Mouse (Mus musculus): Measurements from ENCODE around the gene Tmem131l. TPM values are rescaled to one million over a fixed set of nuclear protein-coding genes. Genes with fewer than 3 reads are reported as not detected.

The Tmem131l gene
- polyA plus RNA-seq, 1 experiment from 2014 or later, result 49.9 TPM

DNA sequence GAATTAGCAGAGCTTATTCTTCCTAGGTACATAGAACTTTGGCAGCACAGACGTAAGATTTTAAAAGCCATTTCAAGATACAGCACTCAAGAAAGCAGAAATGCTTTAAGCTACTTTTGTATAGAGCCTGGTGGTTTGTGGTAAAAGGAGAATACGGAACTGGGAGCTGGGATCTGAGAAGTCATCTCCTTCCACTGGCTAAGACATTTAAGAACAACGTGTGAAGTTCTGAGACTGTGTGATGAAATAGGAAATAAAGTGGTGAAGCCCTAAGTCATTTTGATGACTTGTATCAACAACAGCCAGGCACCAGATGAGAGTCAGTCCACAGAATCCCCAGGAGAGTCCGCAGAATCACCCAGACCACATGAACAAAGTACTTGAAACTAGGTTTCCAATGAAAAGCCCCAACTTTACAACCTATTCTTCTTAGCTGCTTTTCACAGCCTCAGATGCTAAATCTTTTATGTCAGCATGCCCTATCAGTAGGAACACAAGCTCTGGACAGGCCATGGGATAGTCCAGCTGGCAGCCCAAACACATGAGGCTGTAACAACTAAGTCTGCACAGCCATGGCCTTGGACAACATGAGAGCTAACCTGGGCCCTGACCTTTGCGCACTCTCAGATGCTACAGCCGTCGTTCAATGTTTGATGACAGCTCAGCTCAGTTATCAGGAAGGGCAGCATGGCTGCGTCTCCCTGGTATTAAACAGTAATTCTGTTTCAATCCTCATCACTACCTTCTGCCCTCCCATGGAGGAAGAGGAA is 92.3 kb downstream of the Tmem131l start:
- no peak overlapping the region for H3K9ac ChIP-seq (ENCODE audit: low read length)
- 70% methylated on average over 8 of the region's 8 CpGs for WGBS
- H3K36me3 ChIP-seq (ENCODE audit: control insufficient read depth, insufficient read depth, low read length), result peaks cover 15% of the 10 kb centered on the region
- H3K27ac ChIP-seq (ENCODE audit: low read depth), result no peak overlapping the region
- no peaks in the 10 kb centered on the region for H3K27me3 ChIP-seq (replicated peaks; ENCODE audit: control insufficient read depth, insufficient read depth, low read length)
- H3K4me3 ChIP-seq (ENCODE audit: low read depth, low read length), result no peak overlapping the region
- no peaks in the 10 kb centered on the region for H3K9me3 ChIP-seq (ENCODE audit: control insufficient read depth, low read length)
- ATAC-seq (replicated peaks; ENCODE audit: low FRiP score, low TSS enrichment, low read depth), result no peak
- DNase-seq (ENCODE audit: low spot score), result no peak
- peaks cover 7% of the 10 kb centered on the region; the same call in 1 of the 2 replicates for H3K4me1 ChIP-seq (replicated peaks; ENCODE audit: control insufficient read depth, insufficient read depth, low read length)
- H3K4me2 ChIP-seq (ENCODE audit: low read length), result no peak overlapping the region

DNA sequence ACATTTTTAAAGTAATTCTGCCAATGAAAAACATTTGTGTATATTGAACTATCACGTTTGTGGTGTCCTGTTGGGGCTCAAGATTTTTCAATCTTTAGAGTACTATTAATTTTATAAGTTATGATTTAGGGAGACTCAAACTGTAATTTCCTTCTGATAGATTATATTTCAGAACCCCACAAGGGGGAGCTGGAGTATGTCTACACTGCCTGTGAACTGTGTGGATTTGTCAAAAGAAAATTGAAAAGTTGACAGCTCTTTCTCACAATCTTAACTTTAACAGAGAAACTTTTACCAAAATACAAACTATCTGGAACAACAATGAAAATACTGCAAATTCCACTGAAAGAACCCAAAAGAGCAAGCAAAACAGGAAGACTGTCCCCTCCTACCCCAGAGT is 93.1 kb downstream of the Tmem131l start:
- Histone ChIP-seq H3K9ac (ENCODE audit: low read length) (no peak overlapping the region), H3K27ac (ENCODE audit: low read depth) (no peak overlapping the region), H3K4me3 (ENCODE audit: low read depth, low read length) (no peak overlapping the region), H3K27me3 (replicated peaks; ENCODE audit: control insufficient read depth, insufficient read depth, low read length) (no peaks in the 10 kb centered on the region), H3K4me2 (ENCODE audit: low read length) (no peak overlapping the region), H3K9me3 (ENCODE audit: control insufficient read depth, low read length) (no peaks in the 10 kb centered on the region), H3K36me3 (ENCODE audit: control insufficient read depth, insufficient read depth, low read length) (peaks cover 21% of the 10 kb centered on the region), H3K4me1 (replicated peaks; ENCODE audit: control insufficient read depth, insufficient read depth, low read length) (peaks cover 7% of the 10 kb centered on the region; the same call in 1 of the 2 replicates)
- ATAC-seq (replicated peaks; ENCODE audit: low FRiP score, low TSS enrichment, low read depth) (no peak), DNase-seq (ENCODE audit: low spot score) (no peak)
- WGBS, result 71% methylated on average over 1 of the region's 1 CpGs

DNA sequence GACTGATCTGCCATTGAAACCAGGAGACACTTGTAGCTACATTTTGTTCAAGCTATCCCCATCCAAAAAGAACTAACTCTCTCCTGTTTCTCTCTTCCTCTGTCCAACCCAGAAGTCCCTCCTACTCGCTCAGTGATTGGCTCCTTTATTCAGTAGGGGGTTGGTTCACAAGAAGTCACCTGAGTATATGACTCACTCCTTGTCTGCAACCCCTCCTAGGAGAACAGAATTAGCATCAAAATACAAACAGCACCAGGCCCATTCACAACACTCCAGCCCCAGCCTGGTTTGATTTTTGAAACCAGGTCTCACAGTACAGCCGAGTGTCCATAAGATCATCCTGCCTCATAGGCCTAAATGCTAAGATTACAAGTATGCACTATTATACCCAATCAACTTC is 96.3 kb downstream of the Tmem131l start:
- peaks cover 1% of the 10 kb centered on the region; the same call in 1 of the 2 replicates for H3K4me1 ChIP-seq (replicated peaks; ENCODE audit: control insufficient read depth, insufficient read depth, low read length)
- no peak overlapping the region for H3K4me3 ChIP-seq (ENCODE audit: low read depth, low read length)
- no peak for ATAC-seq (replicated peaks; ENCODE audit: low FRiP score, low TSS enrichment, low read depth)
- peaks cover 31% of the 10 kb centered on the region for H3K36me3 ChIP-seq (ENCODE audit: control insufficient read depth, insufficient read depth, low read length)
- no peak for DNase-seq (ENCODE audit: low spot score)
- WGBS, result 94% methylated on average over 2 of the region's 2 CpGs
- no peak overlapping the region for H3K4me2 ChIP-seq (ENCODE audit: low read length)
- no peak overlapping the region for H3K27ac ChIP-seq (ENCODE audit: low read depth)
- H3K9ac ChIP-seq (ENCODE audit: low read length), result no peak overlapping the region
- no peaks in the 10 kb centered on the region for H3K9me3 ChIP-seq (ENCODE audit: control insufficient read depth, low read length)
- no peaks in the 10 kb centered on the region for H3K27me3 ChIP-seq (replicated peaks; ENCODE audit: control insufficient read depth, insufficient read depth, low read length)

DNA sequence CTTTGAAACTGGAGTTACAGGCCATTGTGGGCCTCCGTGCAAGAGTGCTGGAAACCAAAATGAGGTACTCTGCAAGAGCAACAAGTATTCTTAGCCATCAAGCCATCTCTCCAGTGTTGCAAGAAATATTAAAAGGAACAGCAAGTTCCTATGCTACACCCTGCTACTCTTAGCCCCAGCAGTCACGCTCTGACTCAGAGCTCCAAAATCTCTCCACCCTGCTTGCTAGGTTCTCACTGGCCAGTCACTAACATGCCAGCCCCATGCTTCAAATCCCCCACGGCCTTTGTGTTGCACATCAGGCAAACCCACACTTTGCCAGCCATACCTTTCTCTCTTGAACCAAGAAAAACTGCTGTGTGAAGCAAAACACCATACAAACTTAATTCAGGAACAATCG is 96.8 kb downstream of the Tmem131l start:
- DNase-seq (ENCODE audit: low spot score), result no peak
- Histone ChIP-seq H3K9ac (ENCODE audit: low read length) (no peak overlapping the region), H3K9me3 (ENCODE audit: control insufficient read depth, low read length) (no peaks in the 10 kb centered on the region), H3K4me1 (replicated peaks; ENCODE audit: control insufficient read depth, insufficient read depth, low read length) (no peaks in the 10 kb centered on the region), H3K36me3 (ENCODE audit: control insufficient read depth, insufficient read depth, low read length) (peaks cover 35% of the 10 kb centered on the region), H3K27me3 (replicated peaks; ENCODE audit: control insufficient read depth, insufficient read depth, low read length) (no peaks in the 10 kb centered on the region), H3K27ac (ENCODE audit: low read depth) (no peak overlapping the region), H3K4me3 (ENCODE audit: low read depth, low read length) (no peak overlapping the region), H3K4me2 (ENCODE audit: low read length) (no peak overlapping the region)
- ATAC-seq (replicated peaks; ENCODE audit: low FRiP score, low TSS enrichment, low read depth), result no peak
- WGBS, result 89% methylated on average over 4 of the region's 4 CpGs

DNA sequence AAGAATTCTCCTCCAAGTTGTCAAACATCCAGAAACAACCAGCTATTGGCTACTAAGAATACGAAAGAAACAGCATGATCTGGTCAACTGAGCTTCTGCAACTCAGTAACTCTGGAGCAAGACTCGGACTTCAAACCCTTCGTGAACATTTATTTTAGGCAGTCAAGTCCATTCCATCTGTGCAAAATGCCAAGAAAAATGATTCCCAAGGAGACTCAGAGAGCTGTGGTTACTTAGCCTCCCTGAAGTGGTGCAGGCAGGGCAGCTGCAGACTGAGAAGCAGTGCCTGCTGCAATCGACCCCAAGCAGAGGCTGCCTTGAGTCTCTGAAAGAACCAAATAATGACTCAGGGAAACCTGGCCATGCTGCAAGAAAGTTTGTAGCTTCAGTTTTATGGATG is 98.1 kb downstream of the Tmem131l start:
- Histone ChIP-seq H3K4me1 (replicated peaks; ENCODE audit: control insufficient read depth, insufficient read depth, low read length) (no peaks in the 10 kb centered on the region), H3K9ac (ENCODE audit: low read length) (no peak overlapping the region), H3K27me3 (replicated peaks; ENCODE audit: control insufficient read depth, insufficient read depth, low read length) (no peaks in the 10 kb centered on the region), H3K4me2 (ENCODE audit: low read length) (no peak overlapping the region), H3K4me3 (ENCODE audit: low read depth, low read length) (no peak overlapping the region), H3K36me3 (ENCODE audit: control insufficient read depth, insufficient read depth, low read length) (peaks cover 43% of the 10 kb centered on the region), H3K9me3 (ENCODE audit: control insufficient read depth, low read length) (no peaks in the 10 kb centered on the region), H3K27ac (ENCODE audit: low read depth) (no peak overlapping the region)
- DNase-seq (ENCODE audit: low spot score) (no peak), ATAC-seq (replicated peaks; ENCODE audit: low FRiP score, low TSS enrichment, low read depth) (no peak)
- WGBS, result 84% methylated on average over 4 of the region's 4 CpGs

DNA sequence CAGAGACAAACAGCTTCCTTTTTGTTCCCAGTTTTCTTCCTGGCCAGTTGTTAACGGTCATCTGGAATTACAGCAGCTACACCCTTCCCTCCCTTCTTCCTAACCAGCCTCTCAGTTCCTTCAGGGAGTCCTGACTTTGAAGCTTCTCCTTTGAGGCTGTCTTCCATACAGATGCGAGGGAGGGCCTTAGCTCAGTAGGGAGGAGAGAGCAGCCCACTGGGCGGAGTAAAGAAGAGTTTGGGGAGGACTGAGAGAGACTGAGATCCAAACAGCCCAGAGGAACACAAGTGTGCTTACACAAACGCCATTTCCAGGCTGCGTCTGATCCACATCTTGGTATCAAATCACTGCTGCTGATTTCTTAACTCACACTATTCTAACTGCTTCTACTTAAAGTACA is 101.1 kb downstream of the Tmem131l start:
- Histone ChIP-seq H3K27me3 (replicated peaks; ENCODE audit: control insufficient read depth, insufficient read depth, low read length) (no peaks in the 10 kb centered on the region), H3K4me2 (ENCODE audit: low read length) (no peak overlapping the region), H3K4me3 (ENCODE audit: low read depth, low read length) (no peak overlapping the region), H3K9ac (ENCODE audit: low read length) (no peak overlapping the region), H3K27ac (ENCODE audit: low read depth) (no peak overlapping the region), H3K36me3 (ENCODE audit: control insufficient read depth, insufficient read depth, low read length) (peaks cover 59% of the 10 kb centered on the region), H3K4me1 (replicated peaks; ENCODE audit: control insufficient read depth, insufficient read depth, low read length) (no peaks in the 10 kb centered on the region), H3K9me3 (ENCODE audit: control insufficient read depth, low read length) (no peaks in the 10 kb centered on the region)
- WGBS, result 36% methylated on average over 5 of the region's 5 CpGs
- DNase-seq (ENCODE audit: low spot score) (no peak), ATAC-seq (replicated peaks; ENCODE audit: low FRiP score, low TSS enrichment, low read depth) (no peak)

DNA sequence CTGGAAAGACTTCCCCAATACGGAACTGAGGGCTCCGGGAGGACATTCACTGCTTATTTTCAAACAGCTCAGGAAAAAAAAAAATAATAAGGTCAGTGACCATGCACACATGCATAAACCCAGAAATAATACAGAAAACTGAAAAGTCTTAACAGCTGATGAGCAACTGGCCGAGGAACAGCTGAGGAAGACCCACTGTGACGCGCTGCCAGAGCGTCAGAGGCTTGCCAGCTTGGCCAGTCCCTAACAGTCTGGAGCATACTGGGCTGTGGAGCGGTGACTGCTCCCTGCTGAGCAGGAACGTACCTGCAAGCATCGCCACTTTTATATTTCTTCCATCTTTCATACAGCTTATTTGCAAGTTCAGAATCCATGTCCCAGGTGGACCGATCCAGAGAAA is 105.5 kb downstream of the Tmem131l start:
- no peaks in the 10 kb centered on the region for H3K4me1 ChIP-seq (replicated peaks; ENCODE audit: control insufficient read depth, insufficient read depth, low read length)
- WGBS, result 93% methylated on average over 10 of the region's 10 CpGs
- H3K4me2 ChIP-seq (ENCODE audit: low read length), result no peak overlapping the region
- no peak overlapping the region for H3K9ac ChIP-seq (ENCODE audit: low read length)
- H3K9me3 ChIP-seq (ENCODE audit: control insufficient read depth, low read length), result no peaks in the 10 kb centered on the region
- H3K27ac ChIP-seq (ENCODE audit: low read depth), result no peak overlapping the region
- no peaks in the 10 kb centered on the region for H3K27me3 ChIP-seq (replicated peaks; ENCODE audit: control insufficient read depth, insufficient read depth, low read length)
- peaks cover 76% of the 10 kb centered on the region for H3K36me3 ChIP-seq (ENCODE audit: control insufficient read depth, insufficient read depth, low read length)
- ATAC-seq (replicated peaks; ENCODE audit: low FRiP score, low TSS enrichment, low read depth) (no peak), DNase-seq (ENCODE audit: low spot score) (no peak)
- no peak overlapping the region for H3K4me3 ChIP-seq (ENCODE audit: low read depth, low read length)

DNA sequence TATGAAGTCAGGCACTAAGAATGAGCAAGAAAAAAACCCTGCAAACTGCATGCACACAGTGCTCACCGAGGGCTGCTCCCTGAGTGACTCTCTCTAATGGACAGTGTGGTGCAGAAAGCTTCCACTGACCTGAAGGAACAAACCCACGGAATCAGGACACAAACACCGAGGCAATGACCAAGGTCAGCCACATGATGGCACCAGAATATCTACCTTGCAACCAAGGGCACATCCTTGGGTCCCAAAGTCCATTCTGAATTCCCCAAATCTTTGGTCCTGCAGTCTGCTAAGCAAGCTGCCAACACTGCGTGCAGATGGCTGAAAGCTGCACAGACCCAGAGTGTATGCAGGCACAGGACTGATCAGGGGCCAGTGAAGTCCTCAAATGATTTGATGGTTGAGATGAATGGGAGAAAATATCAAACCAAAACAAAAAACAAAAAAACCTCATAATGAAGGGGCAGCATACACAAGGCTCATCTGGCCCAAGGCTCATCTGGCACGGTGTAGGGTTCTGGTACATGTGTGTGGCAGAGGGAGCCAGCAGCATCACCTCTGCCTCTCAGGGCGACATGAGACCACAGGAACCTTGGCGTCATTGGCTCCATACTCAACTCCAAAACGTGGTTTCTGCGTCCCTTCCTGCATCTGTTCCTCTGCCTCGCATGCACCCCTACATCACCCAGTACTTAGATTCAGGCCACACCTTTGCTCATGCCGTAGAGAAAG is 124.0 kb downstream of the Tmem131l start:
- Histone ChIP-seq H3K4me3 (ENCODE audit: low read depth, low read length) (no peak overlapping the region), H3K4me1 (replicated peaks; ENCODE audit: control insufficient read depth, insufficient read depth, low read length) (no peaks in the 10 kb centered on the region), H3K27ac (ENCODE audit: low read depth) (no peak overlapping the region), H3K9ac (ENCODE audit: low read length) (no peak overlapping the region), H3K27me3 (replicated peaks; ENCODE audit: control insufficient read depth, insufficient read depth, low read length) (no peaks in the 10 kb centered on the region), H3K4me2 (ENCODE audit: low read length) (no peak overlapping the region), H3K36me3 (ENCODE audit: control insufficient read depth, insufficient read depth, low read length) (peaks cover 78% of the 10 kb centered on the region), H3K9me3 (ENCODE audit: control insufficient read depth, low read length) (no peaks in the 10 kb centered on the region)
- DNase-seq (ENCODE audit: low spot score) (peak; percentile 59), ATAC-seq (replicated peaks; ENCODE audit: low FRiP score, low TSS enrichment, low read depth) (0 out of 2 replicates have a peak, but pooled peaks have one; percentile 40)
- WGBS, result 76% methylated on average over 11 of the region's 11 CpGs

Measured in intestine, embryonic 14.5 days (tissue).